Mouse (Mus musculus): ENCODE data around the gene Sfxn3. TPM values are rescaled to one million over a fixed set of nuclear protein-coding genes. Genes with fewer than 3 reads are reported as not detected.

Gene Sfxn3
- total RNA-seq (2023; ENCODE audit: inconsistent age): 20.4 to 28.0 TPM (median 23.7 TPM) in 4 replicates

DNA sequence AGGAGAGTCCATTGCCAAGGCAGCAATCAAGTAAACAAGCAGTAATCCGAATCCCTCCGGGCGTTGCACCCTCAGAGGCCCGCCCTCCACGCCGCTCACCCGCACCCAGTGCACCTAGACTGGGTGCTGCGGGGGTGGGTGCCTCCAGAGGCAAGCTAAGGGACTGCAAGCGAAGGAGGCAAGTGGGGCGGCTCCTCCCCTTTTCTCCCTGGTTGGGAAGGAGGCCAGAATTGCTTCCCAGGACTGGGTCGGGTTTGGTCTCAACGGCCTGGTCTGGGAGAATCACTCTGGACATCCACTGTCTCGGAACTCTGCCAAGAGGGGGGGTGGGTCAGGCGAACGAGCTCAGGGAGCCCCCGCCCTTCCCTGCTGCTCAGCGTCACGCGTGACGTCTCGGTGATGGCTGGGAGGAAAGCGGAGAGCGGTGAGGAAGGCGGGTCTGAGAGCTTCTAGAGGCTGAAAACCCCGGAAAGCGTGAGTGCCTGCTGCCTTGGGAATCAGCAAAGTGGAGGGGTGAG, at the start of gene Sfxn3:
Gene Sfxn3 (plus strand): TSS at position 87 of the 518 bp plus-strand sequence.

DNA sequence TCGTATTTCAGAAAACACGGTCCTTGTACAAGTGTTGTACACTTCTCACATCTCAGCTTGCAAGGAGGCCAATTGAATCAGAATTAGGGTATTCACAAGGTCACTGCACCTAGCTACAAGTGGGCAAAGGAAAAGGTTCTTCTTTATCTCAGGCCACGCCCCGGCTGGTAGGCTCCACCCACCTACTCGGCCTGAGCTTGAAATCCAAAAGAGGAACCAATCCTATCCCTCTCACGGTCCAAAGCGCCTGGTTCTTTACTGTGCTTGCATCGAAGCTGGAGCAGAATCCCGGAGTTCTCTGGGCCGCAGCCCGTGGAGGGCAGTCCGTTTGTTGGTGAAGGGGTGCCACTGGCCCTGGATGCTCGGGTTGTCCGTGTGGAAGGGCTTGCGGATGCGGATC, 41.9 kb upstream of the Sfxn3 start, which contains the start of gene Twnk:
Gene Twnk (plus strand): TSS at position 220 of the 400 bp plus-strand sequence.

DNA sequence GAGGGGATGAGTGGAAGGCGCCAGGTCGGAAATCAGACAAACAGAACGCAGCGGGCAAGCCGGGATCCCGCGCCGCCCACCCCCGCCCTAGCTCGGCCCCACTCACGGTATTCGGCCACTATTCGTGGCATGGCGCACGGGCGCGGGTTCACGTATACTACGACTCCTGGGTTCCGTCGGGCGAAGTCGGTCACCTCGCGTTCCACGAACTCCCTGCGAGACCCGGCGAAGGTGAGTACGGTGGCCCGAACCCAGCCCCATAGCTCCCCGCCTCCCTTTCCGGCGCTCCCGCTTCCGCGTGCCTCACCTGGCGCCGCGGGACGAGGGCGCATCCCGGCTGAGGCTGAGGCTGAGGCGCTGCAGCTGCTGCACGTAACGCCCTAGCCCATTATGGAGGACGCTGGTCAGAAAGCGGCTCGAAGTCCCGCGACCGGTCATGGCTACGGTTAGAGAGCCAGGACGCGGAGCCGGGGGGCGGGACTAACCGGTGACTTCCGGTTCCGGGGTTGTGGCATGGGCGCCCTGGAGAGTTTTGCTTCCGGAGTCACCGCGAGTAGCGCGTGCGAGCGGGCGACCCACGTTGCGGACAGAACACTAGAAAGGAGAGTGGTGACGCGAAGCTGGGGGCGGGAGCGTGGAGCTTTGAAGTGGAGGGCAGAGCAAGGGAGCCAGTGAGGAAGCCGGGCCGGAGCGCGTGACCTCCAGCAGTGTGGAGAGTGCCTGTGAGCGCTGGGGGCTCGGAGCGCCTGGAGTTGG, 41.2 kb upstream of the Sfxn3 start, which contains the start of gene Mrpl43:
Gene Mrpl43 (minus strand): TSS at position 486 of the 756 bp plus-strand sequence.

GRCm38 (mm10) chr19:45014335-45014971, 32.9 kb upstream of the Sfxn3 start, which contains the start of gene Lzts2:
Lzts2 (plus strand) TSS chr19:45014414.

DNA sequence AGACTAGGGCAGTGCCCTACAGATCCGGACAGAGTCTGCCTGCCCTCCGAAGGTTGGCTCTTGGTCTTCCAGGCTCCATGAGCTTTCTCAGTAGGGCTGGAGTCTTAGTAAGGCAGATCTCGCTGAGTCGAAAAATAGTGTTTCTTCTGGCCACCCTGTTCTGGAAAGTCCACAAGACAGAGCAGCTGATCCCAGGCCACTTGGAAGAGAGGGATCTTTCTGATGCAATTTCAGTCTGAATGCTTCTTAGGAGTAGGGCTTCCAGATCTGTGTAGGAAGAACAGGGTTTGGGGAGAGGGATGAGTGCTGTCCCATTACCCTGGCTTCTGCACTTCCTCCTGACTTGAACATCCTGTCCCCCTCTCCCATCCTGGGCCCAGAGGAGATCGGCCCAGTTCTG, 1.7 kb upstream of the Sfxn3 start, which contains the start of gene Pdzd7:
Gene Pdzd7 (minus strand): TSS at position 67 of the 400 bp plus-strand sequence.

DNA sequence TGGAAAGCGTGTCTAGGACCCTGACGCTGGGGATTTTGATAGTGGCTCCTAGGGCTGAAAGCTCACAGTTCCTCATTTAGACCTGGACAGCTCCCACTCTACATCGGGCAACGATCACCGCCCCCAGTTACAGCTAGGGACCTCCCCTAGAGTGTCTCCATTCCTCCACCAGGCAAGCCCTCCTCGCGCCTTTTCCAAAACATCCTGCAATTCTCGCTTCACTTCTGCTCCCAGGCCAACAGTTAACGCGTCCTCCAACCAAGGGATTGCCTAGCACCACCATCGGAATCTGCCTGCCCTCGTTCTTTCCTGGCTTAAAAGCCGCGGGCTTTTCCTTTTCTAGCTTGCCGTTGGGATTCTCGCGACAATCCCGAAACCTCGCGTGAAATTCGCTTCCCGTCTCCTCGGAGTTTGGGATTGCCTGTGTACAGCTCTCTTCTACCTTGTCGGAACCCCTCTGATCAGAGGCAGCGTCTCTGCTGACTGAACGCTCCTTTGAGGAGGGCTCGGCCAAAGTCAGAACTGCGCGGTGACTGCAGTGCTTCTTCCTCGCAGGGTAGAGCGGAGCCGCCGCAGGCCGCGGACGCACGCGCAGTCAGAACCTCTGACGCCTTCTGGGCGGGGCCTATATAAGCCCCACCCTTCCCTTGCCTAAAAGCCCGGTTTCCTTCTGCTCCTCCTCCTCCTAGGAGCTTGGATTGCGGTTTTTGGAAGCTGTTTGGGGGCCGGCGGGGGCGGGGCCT, 27.4 kb downstream of the Sfxn3 start, which contains the start of gene Kazald1:
Gene Kazald1 (plus strand): TSS at position 662 of the 743 bp plus-strand sequence.

Other genes with a start within 250 kb of the Sfxn3 start
- 70.3 to 96.3 TPM (median 85.6 TPM) in 4 replicates for gene Slf2, start 116.4 kb upstream of the Sfxn3 start, total RNA-seq (2023; ENCODE audit: inconsistent age)
- gene Sema4g, start 58.4 kb upstream of the Sfxn3 start, total RNA-seq (2023; ENCODE audit: inconsistent age): 0.57 to 1.3 TPM (median 0.88 TPM) in 4 replicates
- gene Twnk, start 41.8 kb upstream of the Sfxn3 start, total RNA-seq (2023; ENCODE audit: inconsistent age): 11.0 to 14.3 TPM (median 13.1 TPM) in 4 replicates
- gene Mrpl43, start 41.1 kb upstream of the Sfxn3 start, total RNA-seq (2023; ENCODE audit: inconsistent age): 30.9 to 35.0 TPM (median 33.1 TPM) in 4 replicates
- 0.45 to 1.7 TPM (median 1.3 TPM) in 4 replicates for gene Lzts2, start 33.1 kb upstream of the Sfxn3 start, total RNA-seq (2023; ENCODE audit: inconsistent age)
- gene Pdzd7, start 1.8 kb upstream of the Sfxn3 start, total RNA-seq (2023; ENCODE audit: inconsistent age): not detected in 4 replicates
- gene Kazald1, start 27.7 kb downstream of the Sfxn3 start, total RNA-seq (2023; ENCODE audit: inconsistent age): not detected in 4 replicates
- not detected in 4 replicates for gene Tlx1, start 103.2 kb downstream of the Sfxn3 start, total RNA-seq (2023; ENCODE audit: inconsistent age)
- gene Lbx1, start 188.3 kb downstream of the Sfxn3 start, total RNA-seq (2023; ENCODE audit: inconsistent age): not detected in 4 replicates